Mouse (Mus musculus) limb, embryonic 13.5 days (tissue): ENCODE data around the gene Dyrk3. TPM values are rescaled to one million over a fixed set of nuclear protein-coding genes. Genes with fewer than 3 reads are reported as not detected.

Experiments used
- ATAC-seq: fragments of 200-750 bp; cut with Nextera tagmentation; 2 replicates; pipeline ENCODE4 v1.8.0; 2017; ENCODE audit warnings: low read depth, moderate number of reproducible peaks, moderate TSS enrichment; ENCODE audit not compliant: low FRiP score
- H3K27ac ChIP-seq: fragments of 300-500 bp; sonication (generic); 2 replicates; pipeline ENCODE4 v1.5.1; 2015; ENCODE audit warnings: inconsistent platforms, mild to moderate bottlenecking, moderate library complexity
- H3K27me3 ChIP-seq: fragments of 300-500 bp; sonication (generic); 2 replicates; pipeline ENCODE4 v1.6.1; 2015; ENCODE audit warnings: mild to moderate bottlenecking, inconsistent platforms
- H3K36me3 ChIP-seq: fragments of 300-500 bp; sonication (generic); 2 replicates; pipeline ENCODE4 v1.6.1; 2015; ENCODE audit warnings: inconsistent platforms, mild to moderate bottlenecking, moderate library complexity
- H3K4me1 ChIP-seq: fragments of 300-500 bp; sonication (generic); 2 replicates; pipeline ENCODE4 v1.6.1; 2015; ENCODE audit warnings: inconsistent platforms
- H3K4me2 ChIP-seq: fragments of 300-500 bp; sonication (generic); replicated peaks from 2 replicates; pipeline ENCODE4 v1.6.1; 2015; ENCODE audit warnings: inconsistent platforms, mild to moderate bottlenecking, moderate library complexity
- H3K4me3 ChIP-seq: fragments of 300-500 bp; sonication (generic); 2 replicates; pipeline ENCODE4 v1.5.1; 2015; ENCODE audit warnings: moderate library complexity, mild to moderate bottlenecking, inconsistent platforms
- H3K9ac ChIP-seq: fragments of 300-500 bp; sonication (generic); 2 replicates; pipeline ENCODE4 v1.6.1; 2015; ENCODE audit warnings: mild to moderate bottlenecking, inconsistent platforms
- H3K9me3 ChIP-seq: fragments of 300-500 bp; sonication (generic); 2 replicates; pipeline ENCODE4 v1.6.1; 2016; ENCODE audit warnings: inconsistent platforms
- WGBS: fragments of 180-500 bp; shearing (Covaris S2); methylation state at CpG from one replicate; pipeline ENCODE4 v1.1.7; 2015; 5-methylcytosine and 5-hydroxymethylcytosine counted together
- polyA plus RNA-seq: library from polyadenylated mRNA; unstranded; fragments of >200 nt; fragmentation: Nextera tagmentation; extraction: Ambion mirVana; gene quantifications from 2 replicates; pipeline ENCODE4 v1.2.1, GENCODE M21; 2015

The Dyrk3 gene
- 2.9 and 3.0 TPM in 2 replicates for polyA plus RNA-seq

DNA sequence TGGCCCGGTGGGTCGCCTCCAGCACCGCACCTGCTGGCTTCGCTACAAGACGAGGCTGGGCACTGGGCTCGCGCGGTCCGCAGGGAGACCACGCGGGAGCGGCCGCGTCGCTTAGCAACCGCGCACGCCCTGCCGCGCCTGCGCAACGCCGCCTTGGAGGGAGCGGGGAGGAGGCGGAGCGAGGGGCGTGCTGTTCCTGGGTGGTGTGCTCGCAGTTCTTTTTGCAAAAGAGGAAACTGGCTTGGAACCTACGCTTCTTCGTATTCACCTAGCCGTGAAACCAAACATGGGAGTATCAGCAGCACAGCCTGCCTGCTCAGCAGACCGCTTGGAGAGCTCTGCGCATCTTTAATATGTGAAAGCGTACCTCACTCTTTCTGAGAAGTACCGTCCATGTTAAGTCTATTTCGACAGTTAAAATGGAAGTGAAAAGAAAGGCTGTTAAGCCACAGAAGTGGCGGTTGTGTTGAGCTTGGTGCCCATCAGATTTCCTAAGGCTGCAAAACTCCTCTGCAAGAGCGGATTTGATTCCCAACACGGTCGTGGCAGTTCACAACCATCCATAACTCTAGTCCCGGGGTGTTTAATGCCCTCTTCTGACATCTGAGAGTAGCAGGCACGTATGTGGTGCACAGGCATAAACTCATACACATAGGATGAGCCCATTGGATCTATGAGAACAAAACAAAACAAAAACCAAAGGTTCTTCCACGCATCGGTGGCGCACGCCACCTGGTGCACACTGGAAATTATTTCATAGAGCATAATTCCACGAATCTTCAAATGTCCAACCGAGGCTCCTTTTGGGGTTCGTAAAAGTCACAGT lies at the start of gene Dyrk3:
Gene Dyrk3, minus strand, starts transcription at position 150 of the 826 bp plus-strand sequence.
- peaks cover 3% of the 10 kb centered on the region; the same call in 1 of the 2 replicates for H3K4me1 ChIP-seq
- H3K4me3 ChIP-seq = peak within 1 kb of the TSS; percentile 81
- no peaks in the 10 kb centered on the region for H3K9me3 ChIP-seq
- peak within 1 kb of the TSS; percentile 89 for H3K27ac ChIP-seq
- H3K27me3 ChIP-seq = no peaks in the 10 kb centered on the region
- peak; percentile 98 for ATAC-seq
- WGBS = 5% methylated on average over 49 of the region's 49 CpGs
- H3K36me3 ChIP-seq = no peaks in the 10 kb centered on the region
- H3K4me2 ChIP-seq = peak within 1 kb of the TSS; percentile 89
- H3K9ac ChIP-seq = peak within 1 kb of the TSS; percentile 69

GRCm38 (mm10) chr1:131187856-131188255 lies 49.7 kb upstream of the Dyrk3 start:
- Histone ChIP-seq H3K27me3 (no peaks in the 10 kb centered on the region), H3K36me3 (no peaks in the 10 kb centered on the region), H3K4me3 (no peak overlapping the region), H3K9ac (no peak overlapping the region), H3K27ac (no peak overlapping the region), H3K9me3 (no peaks in the 10 kb centered on the region), H3K4me1 (peaks cover 12% of the 10 kb centered on the region), H3K4me2 (no peak overlapping the region)
- no peak for ATAC-seq
- WGBS = 86% methylated on average over 5 of the region's 5 CpGs

DNA sequence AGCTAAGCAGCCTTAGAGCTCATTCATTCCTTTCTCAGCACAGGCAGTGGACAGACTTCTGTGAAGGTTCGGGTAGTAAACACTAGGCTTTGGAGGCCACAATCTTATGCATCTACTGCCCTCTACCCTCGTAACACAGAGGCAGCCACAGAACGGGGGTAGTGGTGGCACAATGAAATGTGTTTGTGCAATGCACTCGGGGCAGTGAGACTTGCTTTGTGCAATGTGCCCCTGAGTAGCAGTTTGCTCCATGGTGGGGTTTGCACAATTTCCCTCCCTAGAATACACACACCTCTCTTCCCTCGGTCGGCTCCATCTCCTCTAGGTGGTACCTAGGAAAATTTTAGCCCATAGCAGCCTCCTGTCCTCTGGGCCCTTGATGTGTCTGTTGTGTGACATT lies 48.9 kb upstream of the Dyrk3 start:
- no peaks in the 10 kb centered on the region for H3K27me3 ChIP-seq
- no peak overlapping the region for H3K27ac ChIP-seq
- no peak for ATAC-seq
- H3K36me3 ChIP-seq = no peaks in the 10 kb centered on the region
- 72% methylated on average over 6 of the region's 6 CpGs for WGBS
- H3K9ac ChIP-seq = no peak overlapping the region
- no peak overlapping the region for H3K4me3 ChIP-seq
- H3K4me2 ChIP-seq = no peak overlapping the region
- no peaks in the 10 kb centered on the region for H3K9me3 ChIP-seq
- peaks cover 12% of the 10 kb centered on the region for H3K4me1 ChIP-seq

GRCm38 (mm10) chr1:131185821-131186506 lies 47.8 kb upstream of the Dyrk3 start:
- Histone ChIP-seq H3K4me2 (no peak overlapping the region), H3K27ac (no peak overlapping the region), H3K4me1 (peaks cover 12% of the 10 kb centered on the region), H3K27me3 (no peaks in the 10 kb centered on the region), H3K9me3 (no peaks in the 10 kb centered on the region), H3K9ac (no peak overlapping the region), H3K36me3 (no peaks in the 10 kb centered on the region), H3K4me3 (no peak overlapping the region)
- ATAC-seq = no peak
- WGBS = 72% methylated on average over 13 of the region's 13 CpGs

DNA sequence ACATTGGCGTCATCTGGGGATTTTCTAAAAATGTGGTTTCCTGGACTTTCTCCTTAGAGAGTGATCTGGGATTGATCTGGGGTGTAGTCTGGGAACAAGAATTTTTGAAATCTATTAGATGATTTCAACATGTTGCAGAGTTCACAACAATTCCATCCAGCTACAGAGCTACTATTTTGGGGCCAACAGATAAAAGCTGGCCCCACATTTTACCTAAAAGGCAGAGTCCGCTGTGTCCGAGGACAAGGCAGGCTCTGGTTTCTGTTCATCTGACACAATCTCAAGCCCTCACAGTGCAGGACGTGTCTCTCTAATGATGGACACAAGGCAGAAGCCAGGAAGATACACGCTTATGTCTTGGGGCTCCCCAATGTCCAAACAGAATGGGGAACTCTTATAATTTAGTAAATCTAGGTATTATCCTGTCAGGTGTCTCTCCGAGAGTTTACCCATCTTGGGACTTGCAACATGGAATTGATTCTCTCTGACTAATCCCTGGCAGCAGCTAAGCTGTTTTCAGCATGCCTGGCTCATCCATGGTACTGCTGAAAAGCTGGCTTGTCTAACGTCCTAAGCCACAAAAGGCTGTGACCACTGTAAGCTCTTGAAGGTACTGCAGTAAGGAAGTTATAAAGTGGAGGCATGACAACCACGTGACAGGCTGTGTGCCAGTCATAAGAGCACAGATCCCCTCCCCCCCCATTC lies 47.0 kb upstream of the Dyrk3 start:
- ATAC-seq = no peak
- Histone ChIP-seq H3K9ac (no peak overlapping the region), H3K27ac (no peak overlapping the region), H3K9me3 (no peaks in the 10 kb centered on the region), H3K4me2 (no peak overlapping the region), H3K27me3 (no peaks in the 10 kb centered on the region), H3K36me3 (peaks cover 3% of the 10 kb centered on the region; the same call in 1 of the 2 replicates), H3K4me1 (peaks cover 12% of the 10 kb centered on the region), H3K4me3 (no peak overlapping the region)
- WGBS = 70% methylated on average over 8 of the region's 8 CpGs

DNA sequence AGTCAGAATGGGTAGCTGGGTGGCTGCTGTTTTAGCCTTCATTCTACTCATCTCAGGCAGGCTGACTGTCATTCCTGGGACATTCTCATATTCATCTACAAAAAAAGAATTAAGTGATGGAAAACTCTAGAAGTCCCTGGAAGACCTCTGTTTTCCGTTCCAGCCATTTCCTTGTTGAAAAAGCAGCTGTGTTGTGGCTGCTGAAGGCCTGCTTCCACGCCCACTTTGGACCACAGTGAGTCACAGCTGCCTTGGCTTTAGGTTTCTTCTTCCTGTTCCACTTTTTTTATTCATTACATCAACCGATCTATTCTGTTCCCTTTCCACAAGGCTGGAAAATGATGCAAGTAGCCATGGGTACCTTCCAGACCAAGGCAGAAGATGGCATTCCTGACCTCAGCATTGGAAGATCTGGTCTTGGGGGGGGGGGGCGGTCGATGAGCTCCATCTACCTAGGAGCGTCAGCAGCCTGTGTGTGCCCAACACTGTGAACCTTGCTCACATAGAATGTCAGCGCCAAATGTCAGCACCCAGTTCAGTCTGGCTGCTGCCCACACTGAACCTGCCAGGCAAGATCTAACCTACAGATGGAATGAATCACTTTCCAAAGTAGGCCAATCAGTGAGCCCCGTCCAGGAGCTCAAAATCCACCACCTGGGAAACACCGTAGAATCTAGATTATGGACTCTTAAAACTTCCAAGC lies 46.3 kb upstream of the Dyrk3 start:
- H3K4me3 ChIP-seq = no peak overlapping the region
- no peaks in the 10 kb centered on the region for H3K27me3 ChIP-seq
- WGBS = 62% methylated on average over 9 of the region's 9 CpGs
- H3K36me3 ChIP-seq = peaks cover 10% of the 10 kb centered on the region
- no peaks in the 10 kb centered on the region for H3K9me3 ChIP-seq
- H3K27ac ChIP-seq = no peak overlapping the region
- 0 out of 2 replicates have a peak, but pooled peaks have one; percentile 13 for ATAC-seq
- H3K4me1 ChIP-seq = peaks cover 12% of the 10 kb centered on the region
- no peak overlapping the region for H3K9ac ChIP-seq
- no peak overlapping the region for H3K4me2 ChIP-seq

DNA sequence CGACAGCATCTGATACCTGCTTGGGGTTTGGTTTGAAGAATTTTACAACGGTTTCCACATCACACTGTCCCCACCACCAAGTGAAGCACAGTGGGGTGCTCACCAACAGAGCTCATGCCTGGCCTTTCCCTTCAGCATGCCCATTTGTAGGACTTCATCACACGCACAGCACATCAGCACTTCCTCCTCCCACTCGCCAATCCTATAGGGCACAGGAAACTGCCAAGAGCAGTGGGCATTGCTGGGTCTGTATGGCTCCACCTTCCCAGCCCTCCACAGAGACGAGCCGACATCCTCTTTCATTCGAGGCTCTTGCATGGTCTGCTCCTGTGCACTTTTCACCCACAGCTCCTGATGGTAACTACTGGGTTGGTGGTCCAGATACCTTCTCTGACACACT lies 45.1 kb upstream of the Dyrk3 start:
- Histone ChIP-seq H3K4me2 (no peak overlapping the region), H3K4me3 (no peak overlapping the region), H3K9me3 (no peaks in the 10 kb centered on the region), H3K27me3 (no peaks in the 10 kb centered on the region), H3K4me1 (peaks cover 12% of the 10 kb centered on the region), H3K9ac (no peak overlapping the region), H3K27ac (no peak overlapping the region), H3K36me3 (peaks cover 20% of the 10 kb centered on the region)
- ATAC-seq = no peak
- 83% methylated on average over 7 of the region's 7 CpGs for WGBS

DNA sequence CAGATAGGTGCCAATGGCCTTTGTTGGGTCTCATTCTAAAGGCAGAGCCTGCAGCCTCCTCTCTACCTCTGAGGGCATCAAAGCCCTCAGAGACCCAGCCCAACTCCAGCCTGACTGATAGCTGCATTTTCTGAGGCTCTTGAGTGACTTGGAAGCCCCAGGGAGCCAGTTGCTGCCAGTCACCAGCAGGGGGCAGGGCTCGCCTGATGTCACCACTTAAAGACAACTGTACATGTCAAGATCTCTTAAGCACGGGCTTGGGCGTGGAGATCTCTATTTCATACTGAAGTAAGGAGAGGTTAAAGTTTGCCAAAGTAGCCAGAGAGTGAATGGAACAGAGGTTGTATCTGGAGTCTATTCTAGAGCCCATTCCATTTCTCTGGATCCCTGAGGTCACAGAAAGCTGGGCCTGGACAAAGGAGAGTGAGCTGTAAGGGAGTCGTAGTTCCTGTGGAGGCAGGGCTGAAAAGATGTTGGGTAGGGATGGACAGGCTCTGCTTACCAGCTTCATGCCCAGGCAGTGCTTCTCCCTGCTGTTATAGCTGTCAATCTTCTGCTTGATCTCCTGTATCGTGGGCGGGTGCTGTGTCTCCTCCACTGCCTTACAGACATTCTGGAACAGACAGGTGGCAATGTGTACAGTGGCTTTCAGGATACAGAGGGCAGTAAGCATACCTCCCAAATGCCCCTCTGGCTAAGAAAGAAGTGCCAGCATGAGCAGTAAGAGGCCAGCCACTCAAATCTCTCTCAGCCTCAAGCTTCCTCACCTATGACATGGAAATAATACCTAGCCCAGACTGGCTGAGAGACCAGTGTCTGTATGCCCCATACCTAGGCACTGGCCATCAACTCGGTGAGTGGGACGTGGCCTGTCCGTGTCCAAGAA lies 43.7 kb upstream of the Dyrk3 start:
- peak; percentile 24; the same call in 1 of the 2 replicates for ATAC-seq

GRCm38 (mm10) chr1:131180386-131180785 lies 42.2 kb upstream of the Dyrk3 start:
- no peak overlapping the region for H3K9ac ChIP-seq
- peaks cover 12% of the 10 kb centered on the region for H3K4me1 ChIP-seq
- WGBS = 90% methylated on average over 7 of the region's 7 CpGs
- no peaks in the 10 kb centered on the region for H3K27me3 ChIP-seq
- H3K36me3 ChIP-seq = peaks cover 48% of the 10 kb centered on the region
- H3K9me3 ChIP-seq = no peaks in the 10 kb centered on the region
- H3K27ac ChIP-seq = no peak overlapping the region
- no peak for ATAC-seq
- no peak overlapping the region for H3K4me3 ChIP-seq
- H3K4me2 ChIP-seq = no peak overlapping the region

More for the DNA sequence above, 43.7 kb upstream of the Dyrk3 start:
- WGBS = 66% methylated on average over 9 of the region's 9 CpGs
- Histone ChIP-seq H3K27me3 (no peaks in the 10 kb centered on the region), H3K4me2 (no peak overlapping the region), H3K4me1 (peaks cover 12% of the 10 kb centered on the region), H3K36me3 (peaks cover 33% of the 10 kb centered on the region), H3K9ac (no peak overlapping the region), H3K9me3 (no peaks in the 10 kb centered on the region), H3K27ac (no peak overlapping the region), H3K4me3 (no peak overlapping the region)

GRCm38 (mm10) chr1:131178083-131178482 lies 39.9 kb upstream of the Dyrk3 start:
- Histone ChIP-seq H3K27ac (no peak overlapping the region), H3K27me3 (no peaks in the 10 kb centered on the region), H3K4me3 (no peak overlapping the region), H3K4me1 (no peaks in the 10 kb centered on the region), H3K9me3 (no peaks in the 10 kb centered on the region), H3K4me2 (no peak overlapping the region), H3K9ac (no peak overlapping the region), H3K36me3 (peaks cover 70% of the 10 kb centered on the region)
- 78% methylated on average over 5 of the region's 5 CpGs for WGBS
- no peak for ATAC-seq

DNA sequence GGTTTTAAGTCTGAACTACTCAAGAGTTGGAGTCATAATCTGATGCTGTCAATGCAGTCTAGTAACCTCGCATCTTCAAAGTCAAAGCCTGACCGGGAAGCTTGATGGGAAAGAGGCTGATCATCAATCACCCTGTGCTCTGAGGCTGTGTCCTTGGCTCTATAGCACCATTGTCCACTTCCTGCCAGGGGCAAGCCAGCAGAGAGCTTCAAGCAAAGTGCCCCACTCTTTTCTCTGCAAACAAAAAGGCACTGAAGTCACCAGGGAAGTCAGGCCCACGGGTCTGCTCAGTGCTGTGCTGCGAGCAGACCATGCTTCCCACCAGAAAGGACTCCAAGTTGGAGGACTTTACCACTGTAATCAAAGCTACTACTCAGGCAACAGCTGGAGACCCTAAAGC lies 39.1 kb upstream of the Dyrk3 start:
- H3K4me3 ChIP-seq = no peak overlapping the region
- ATAC-seq = no peak
- 84% methylated on average over 4 of the region's 4 CpGs for WGBS
- no peak overlapping the region for H3K9ac ChIP-seq
- H3K4me2 ChIP-seq = no peak overlapping the region
- H3K4me1 ChIP-seq = no peaks in the 10 kb centered on the region
- no peaks in the 10 kb centered on the region for H3K9me3 ChIP-seq
- H3K27ac ChIP-seq = no peak overlapping the region
- no peaks in the 10 kb centered on the region for H3K27me3 ChIP-seq
- peaks cover 78% of the 10 kb centered on the region for H3K36me3 ChIP-seq
